Mouse (Mus musculus) ES-E14 (cell line): ENCODE data around the gene Map2k5. TPM values are rescaled to one million over a fixed set of nuclear protein-coding genes. Genes with fewer than 3 reads are reported as not detected.
A peak's percentile ranks its signal among the peaks of the same experiment; 100 is the strongest.

Experiments
- DNase-seq: peaks from one replicate; pipeline ENCODE4 v3.0.0-alpha.2; 2013; ENCODE audit warnings: low read depth, low spot score
- H3K27ac ChIP-seq: 2 replicates; pipeline ENCODE4 v1.5.1; 2012; ENCODE audit warnings: low read depth, mild to moderate bottlenecking, low read length, moderate library complexity, mixed read lengths; ENCODE audit not compliant: poor library complexity, insufficient read depth, severe bottlenecking
- H3K36me3 ChIP-seq: 2 replicates; pipeline ENCODE4 v1.6.1; 2012; ENCODE audit warnings: mild to moderate bottlenecking, low read length, moderate library complexity, mixed read lengths; ENCODE audit not compliant: control insufficient read depth, poor library complexity, insufficient read depth, severe bottlenecking
- H3K4me1 ChIP-seq, 2 experiments: fragments of 150-350 bp in 1 of 2; sonication (generic) in 1 of 2; 2 replicates each; pipeline ENCODE4 v1.6.1; 2012; ENCODE audit warnings: low read length in 2 of 2, mild to moderate bottlenecking in 1 of 2, mixed read lengths in 1 of 2; ENCODE audit not compliant: control insufficient read depth in 2 of 2, insufficient read depth in 2 of 2, poor library complexity in 1 of 2
- H3K4me3 ChIP-seq, 2 experiments: fragments of 150-350 bp in 1 of 2; sonication (generic) in 1 of 2; 2 replicates each; pipeline ENCODE4 v1.5.1; 2012; ENCODE audit warnings: low read length in 2 of 2, low read depth in 1 of 2, mild to moderate bottlenecking in 1 of 2, mixed read lengths in 1 of 2; ENCODE audit not compliant: insufficient read depth in 1 of 2, poor library complexity in 1 of 2, severe bottlenecking in 1 of 2
- H3K9ac ChIP-seq: 2 replicates; pipeline ENCODE4 v1.6.1; 2012; ENCODE audit warnings: low read depth, mild to moderate bottlenecking, low read length, mixed read lengths; ENCODE audit not compliant: poor library complexity, insufficient read depth, severe bottlenecking
- H3K9me3 ChIP-seq: fragments of 150-350 bp; sonication (generic); 2 replicates; pipeline ENCODE4 v1.6.1; 2012; ENCODE audit warnings: low read depth, mild to moderate bottlenecking, low read length; ENCODE audit not compliant: control insufficient read depth, insufficient read depth
- CHD2 ChIP-seq: IDR thresholded peaks from 2 replicates; pipeline ENCODE4 v1.6.1; 2014; ENCODE audit warnings: mild to moderate bottlenecking, low read depth, low read length, inconsistent platforms
- HCFC1 ChIP-seq: IDR thresholded peaks from 2 replicates; pipeline ENCODE4 v1.6.1; 2012; ENCODE audit warnings: low read length, inconsistent platforms, borderline replicate concordance; ENCODE audit not compliant: insufficient read depth
- MAFK ChIP-seq: IDR thresholded peaks from 2 replicates; pipeline ENCODE4 v1.6.1; 2014; ENCODE audit warnings: mild to moderate bottlenecking, low read depth, low read length, inconsistent platforms; ENCODE audit not compliant: insufficient read depth
- ZC3H11A ChIP-seq: IDR thresholded peaks from 2 replicates; pipeline ENCODE4 v1.6.1; 2012; ENCODE audit warnings: low read depth, mild to moderate bottlenecking, inconsistent platforms, low read length, borderline replicate concordance
- ZNF384 ChIP-seq: IDR thresholded peaks from 2 replicates; pipeline ENCODE4 v1.6.1; 2012; ENCODE audit warnings: low read depth, low read length, inconsistent platforms
- in situ Hi-C, 2 experiments: fragments of 600-800 bp; cut with MboI; formaldehyde crosslinking; loops; one replicate each; pipeline ENCODE4 v1.15.1; 2025; ENCODE audit warnings: low sequenced_read_pairs in 2 of 2, inconsistent platforms in 1 of 2; ENCODE audit not compliant: unreplicated experiment in 2 of 2
- total RNA-seq: library from RNA; depleted of rRNA; stranded (reverse); fragments of 300-350 nt; gene quantifications from 2 replicates; pipeline ENCODE4 v1.2.3, GENCODE M21; 2012

The Map2k5 gene
- total RNA-seq, 1 experiment = 8.3 TPM

DNA sequence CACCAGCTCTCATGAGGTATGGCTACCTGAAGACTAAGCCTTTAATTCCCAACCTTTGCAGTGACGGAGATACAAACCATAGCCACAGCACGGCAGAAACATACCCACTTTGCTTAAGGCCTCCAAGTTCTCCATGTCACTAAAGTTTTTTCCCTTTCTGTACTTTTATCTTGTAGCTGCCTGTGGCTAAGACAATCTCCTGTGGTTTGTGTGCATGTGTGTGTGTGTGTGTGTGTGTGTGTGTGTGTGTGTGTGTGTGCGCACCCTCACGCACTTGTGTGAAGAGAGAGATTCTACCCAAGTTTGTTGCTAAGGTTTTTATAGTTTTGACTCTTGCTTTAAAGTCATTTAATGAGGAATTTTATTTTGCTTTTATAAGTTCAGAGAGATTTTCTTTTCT, 5.1 kb upstream of the Map2k5 start:
- Histone ChIP-seq H3K9ac (no peak overlapping the region), H3K27ac (no peak overlapping the region), H3K36me3 (no peaks in the 10 kb centered on the region), H3K4me1 (no peaks in the 10 kb centered on the region), H3K4me3 (no peak overlapping the region), H3K9me3 (no peaks in the 10 kb centered on the region)
- TF ChIP-seq ZC3H11A = no peak
- no peak for TF ChIP-seq CHD2
- TF ChIP-seq MAFK = no peak
- no peak for TF ChIP-seq HCFC1
- no peak for TF ChIP-seq ZNF384
- in situ Hi-C loops = no loop called here
- DNase-seq = no peak

DNA sequence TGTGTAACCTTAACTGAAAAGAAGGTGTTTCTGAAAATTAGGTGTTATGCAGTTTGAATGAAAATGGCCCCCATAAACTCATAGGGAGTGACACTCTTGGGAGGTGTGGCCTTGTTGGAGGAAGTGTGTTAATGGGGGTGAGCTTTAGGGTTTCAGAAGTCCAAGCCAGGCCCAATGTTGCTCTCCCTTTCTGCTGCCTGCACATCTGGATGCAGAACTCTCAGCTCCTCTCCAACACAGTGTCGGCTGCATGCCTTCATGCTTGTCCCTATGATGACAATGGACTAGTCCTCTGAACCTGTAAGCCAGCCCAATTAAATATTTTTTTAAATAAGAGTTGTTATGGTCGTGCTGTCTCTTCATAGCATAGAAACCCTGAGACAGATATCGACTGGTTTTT, 2.6 kb upstream of the Map2k5 start:
- DNase-seq = no peak
- no peaks in the 10 kb centered on the region for H3K9me3 ChIP-seq
- H3K4me3 ChIP-seq = no peak overlapping the region
- TF ChIP-seq HCFC1 = no peak
- TF ChIP-seq MAFK = no peak
- TF ChIP-seq ZC3H11A = no peak
- no peak for TF ChIP-seq CHD2
- no peak for TF ChIP-seq ZNF384
- H3K27ac ChIP-seq = no peak overlapping the region
- H3K9ac ChIP-seq = no peak overlapping the region
- in situ Hi-C loops = no loop called here
- no peaks in the 10 kb centered on the region for H3K36me3 ChIP-seq
- H3K4me1 ChIP-seq = peaks cover 0 to 2% of the 10 kb centered on the region in 2 experiments; a peak in 2 of 4 replicates

DNA sequence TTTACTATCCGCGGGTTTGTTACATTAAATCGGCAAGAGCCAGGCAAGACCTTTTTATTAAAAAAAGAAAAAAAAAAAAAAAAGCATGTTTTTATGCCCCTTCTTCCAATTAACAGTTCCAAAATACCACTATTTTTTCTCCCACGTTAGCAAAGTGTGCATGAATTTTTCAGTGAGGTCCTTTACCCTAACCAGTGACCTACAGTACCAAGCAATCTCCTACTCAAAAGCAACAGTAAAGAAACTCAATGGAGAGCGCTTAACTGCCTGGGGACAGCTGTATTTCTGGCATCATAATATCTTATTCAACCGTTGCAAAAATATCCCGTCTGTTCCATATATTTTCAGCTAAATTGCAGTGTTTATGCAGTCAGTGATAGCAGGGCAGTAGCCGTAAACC, 472 bp upstream of the Map2k5 start:
- no peak for TF ChIP-seq HCFC1
- no peak for TF ChIP-seq ZNF384
- TF ChIP-seq ZC3H11A = no peak
- no peak for TF ChIP-seq MAFK
- TF ChIP-seq CHD2 = no peak
- no peaks in the 10 kb centered on the region for H3K36me3 ChIP-seq
- peak overlapping the region; percentile 97 for H3K9ac ChIP-seq
- DNase-seq = no peak
- H3K27ac ChIP-seq = no peak overlapping the region
- peak overlapping the region; percentile 95 for H3K4me3 ChIP-seq
- in situ Hi-C loops = no loop called here
- H3K9me3 ChIP-seq = no peaks in the 10 kb centered on the region
- peaks cover 0 to 2% of the 10 kb centered on the region in 2 experiments; a peak in 2 of 4 replicates for H3K4me1 ChIP-seq

DNA sequence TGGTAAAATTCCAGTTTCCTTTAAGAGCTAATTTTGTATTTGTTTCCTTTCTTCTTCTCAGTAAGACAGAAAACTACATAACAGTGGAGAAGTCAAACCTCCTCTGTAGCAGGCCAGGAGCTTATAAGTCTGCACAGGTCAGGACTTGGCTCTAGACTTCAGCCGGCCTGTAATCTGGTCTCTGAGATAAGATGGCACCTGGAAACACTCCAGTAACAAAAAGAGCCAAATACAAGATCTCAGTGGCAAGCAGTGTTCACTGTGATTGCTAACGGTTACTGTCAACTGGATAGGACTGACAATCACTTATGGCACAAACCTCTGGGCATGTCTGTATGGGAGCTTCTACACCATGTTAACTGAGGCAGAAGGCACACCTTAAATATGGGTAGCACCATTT, 4.4 kb downstream of the Map2k5 start:
- peaks cover 0 to 2% of the 10 kb centered on the region in 2 experiments; a peak in 2 of 4 replicates for H3K4me1 ChIP-seq
- H3K36me3 ChIP-seq = peaks cover 2% of the 10 kb centered on the region; the same call in 1 of the 2 replicates
- no peak overlapping the region for H3K27ac ChIP-seq
- no peaks in the 10 kb centered on the region for H3K9me3 ChIP-seq
- no peak overlapping the region for H3K9ac ChIP-seq
- DNase-seq = no peak
- TF ChIP-seq ZC3H11A (no peak), ZNF384 (no peak), HCFC1 (no peak), MAFK (no peak), CHD2 (no peak)
- H3K4me3 ChIP-seq = no peak overlapping the region
- in situ Hi-C loops = no loop called here

DNA sequence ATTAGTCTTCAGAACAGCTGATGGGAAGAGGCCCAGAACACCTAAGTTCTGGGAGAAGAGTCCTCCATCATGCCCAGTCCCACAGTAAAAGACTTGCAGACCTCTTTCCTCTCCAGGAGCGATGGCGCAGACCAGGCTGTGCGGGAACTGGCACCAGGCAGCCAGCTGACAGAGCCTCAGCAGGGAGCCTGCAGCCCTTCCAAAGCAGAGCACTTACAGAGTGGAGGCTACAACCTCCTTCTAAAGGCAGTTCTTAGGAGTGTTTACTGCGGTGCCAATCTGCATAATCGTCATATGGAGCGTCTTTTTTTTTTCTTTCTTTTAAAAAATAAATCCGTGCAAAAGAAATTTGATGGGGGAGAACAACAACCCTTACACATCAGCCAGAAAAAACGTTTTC, 5.2 kb downstream of the Map2k5 start:
- DNase-seq = no peak
- no peak for TF ChIP-seq CHD2
- no peak for TF ChIP-seq HCFC1
- no peak for TF ChIP-seq MAFK
- TF ChIP-seq ZC3H11A = no peak
- no peak for TF ChIP-seq ZNF384
- Histone ChIP-seq H3K4me3 (no peak overlapping the region), H3K4me1 (peaks cover 0 to 2% of the 10 kb centered on the region in 2 experiments; a peak in 2 of 4 replicates), H3K36me3 (peaks cover 2% of the 10 kb centered on the region; the same call in 1 of the 2 replicates), H3K27ac (no peak overlapping the region), H3K9me3 (no peaks in the 10 kb centered on the region), H3K9ac (no peak overlapping the region)
- in situ Hi-C loops = no loop called here
